Mouse (Mus musculus) stomach, adult 2 months (tissue): Measurements from ENCODE around the gene Mgat5. TPM values are rescaled to one million over a fixed set of nuclear protein-coding genes. Genes with fewer than 3 reads are reported as not detected.

Source experiments
- polyA plus RNA-seq: library from polyadenylated mRNA; depleted of rRNA; stranded (reverse); fragments of >200 nt; gene quantifications from 2 replicates; pipeline ENCODE4 v1.2.3, GENCODE M21; 2012; rRNA removed

The Mgat5 gene
- 1.2 and 1.7 TPM in 2 replicates for polyA plus RNA-seq

DNA sequence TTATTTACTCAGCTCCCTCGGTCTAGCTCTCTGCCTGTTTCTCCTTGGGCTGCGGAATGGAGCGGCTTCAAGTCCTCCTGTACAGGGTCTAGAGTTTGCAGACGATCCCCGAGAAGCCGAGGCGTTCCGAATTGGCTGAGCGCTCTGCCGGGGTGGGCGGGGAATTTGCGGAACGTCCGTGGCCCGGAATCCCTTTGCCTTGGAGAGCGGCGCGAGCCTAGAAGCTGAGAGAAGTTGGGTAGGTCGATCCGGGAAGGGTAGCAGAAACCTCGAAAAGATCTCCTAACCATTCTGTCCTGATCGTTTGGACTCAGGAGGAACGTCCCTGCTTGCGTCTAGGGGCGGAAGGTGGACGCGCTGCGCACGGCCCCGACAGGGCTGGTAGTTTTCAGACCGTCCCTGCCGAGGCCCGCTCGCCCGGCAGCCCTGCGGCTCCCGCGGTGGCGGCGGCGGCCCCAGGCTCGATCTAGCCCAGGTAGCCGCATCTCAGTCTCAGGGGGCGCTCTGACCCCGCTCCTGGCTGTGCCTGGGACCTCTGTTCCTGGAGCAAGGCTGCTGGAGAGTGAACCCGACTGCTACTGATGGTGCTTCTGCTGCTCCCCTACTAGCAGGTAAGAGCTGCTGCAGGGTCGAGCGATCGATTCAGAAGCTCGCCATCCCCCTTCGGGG, at the start of gene Mgat5:
Gene Mgat5 (plus strand): TSS at position 199 of the 669 bp plus-strand sequence.

